Mouse (Mus musculus): ENCODE measurements around the gene Ppp1r14a.

DNA sequence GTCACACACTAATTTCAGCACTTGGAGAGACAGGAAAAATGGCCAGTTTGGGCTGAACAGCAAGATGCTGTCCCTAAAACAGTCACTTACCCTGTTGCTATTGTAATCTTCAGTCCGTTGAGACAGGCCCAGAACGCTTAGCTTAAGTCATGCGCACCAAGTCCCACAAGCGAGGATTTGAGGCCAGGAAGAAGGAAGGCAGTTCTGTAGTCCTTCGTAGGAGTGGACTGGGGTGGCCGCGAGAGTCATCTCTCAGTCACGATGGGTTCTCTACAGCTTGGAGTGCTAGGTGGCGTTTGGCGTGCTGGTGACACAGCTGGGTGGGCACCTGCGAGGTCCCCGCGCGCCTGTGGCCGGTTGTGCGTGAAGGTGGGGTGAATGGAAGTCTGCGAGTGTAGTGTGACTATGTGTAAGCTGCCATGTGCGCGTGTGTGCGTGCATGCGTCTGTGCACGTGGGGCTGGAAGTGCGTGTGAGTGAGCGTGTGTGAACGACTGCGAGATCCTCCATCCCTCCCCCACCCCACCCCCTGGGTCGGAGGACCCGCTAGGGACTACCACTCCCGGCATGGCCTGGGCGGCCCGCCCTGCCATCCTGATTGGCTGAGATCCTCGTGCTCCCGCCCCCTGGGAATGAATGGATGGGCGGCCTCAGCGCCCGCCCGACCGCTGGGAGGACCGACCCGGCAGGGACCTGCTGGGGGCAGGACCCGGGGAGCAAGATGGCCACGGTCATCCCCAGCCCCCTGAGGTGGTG lies 18.4 kb downstream of the Ppp1r14a start:
- no peak for TF ChIP-seq CTCF (IDR thresholded peaks at IDR 0.05; ENCODE audit: extremely low read depth, insufficient read length, insufficient replicate concordance, low read depth, low read length)
- no peak for TF ChIP-seq POLR2A (IDR thresholded peaks at IDR 0.05; ENCODE audit: low read depth, low read length)

All from small intestine, adult 2 months (tissue).